Mouse (Mus musculus) limb, embryonic 10.5 days (tissue): ENCODE data around the gene Mapkapk5. TPM values are rescaled to one million over a fixed set of nuclear protein-coding genes. Genes with fewer than 3 reads are reported as not detected.
"Not testable (repeated sequence)": the region's sequence is repeated elsewhere in the genome, so short reads cannot be mapped to it uniquely, and the experiment has no call there.

Experiments used
- DNase-seq: peaks from one replicate; pipeline ENCODE4 v3.0.0-alpha.2; 2017; ENCODE audit warnings: low spot score
- H3K27ac ChIP-seq: fragments of 300-500 bp; sonication (generic); 2 replicates; pipeline ENCODE4 v1.5.1; 2016; ENCODE audit warnings: mild to moderate bottlenecking
- H3K27me3 ChIP-seq: fragments of 300-500 bp; sonication (generic); 2 replicates; pipeline ENCODE4 v1.6.1; 2016; ENCODE audit warnings: low read depth, mild to moderate bottlenecking; ENCODE audit not compliant: poor library complexity, severe bottlenecking
- H3K36me3 ChIP-seq: fragments of 300-500 bp; sonication (generic); 2 replicates; pipeline ENCODE4 v1.6.1; 2016; ENCODE audit warnings: mild to moderate bottlenecking, moderate library complexity
- H3K4me1 ChIP-seq: fragments of 300-500 bp; sonication (generic); 2 replicates; pipeline ENCODE4 v1.6.1; 2016
- H3K4me3 ChIP-seq: fragments of 300-500 bp; sonication (generic); 2 replicates; pipeline ENCODE4 v1.5.1; 2016; ENCODE audit warnings: mild to moderate bottlenecking, moderate library complexity
- H3K9me3 ChIP-seq: fragments of 300-500 bp; sonication (generic); replicated peaks from 2 replicates; pipeline ENCODE4 v1.6.1; 2016; ENCODE audit warnings: mild to moderate bottlenecking
- whole genome bisulfite sequencing: fragments of 180-500 bp; shearing (Covaris S2); methylation state at CpG from one replicate; pipeline ENCODE4 v1.1.7; 2016; 5-methylcytosine and 5-hydroxymethylcytosine counted together
- polyA plus RNA-seq: library from polyadenylated mRNA; unstranded; fragments of >200 nt; fragmentation: Nextera tagmentation; extraction: Ambion mirVana; gene quantifications from 2 replicates; pipeline ENCODE4 v1.2.1, GENCODE M21; 2016

Gene Mapkapk5
- polyA plus RNA-seq, 1 experiment from 2014 or later: 60.3 TPM

GRCm38 (mm10) chr5:121544910-121545792 is 554 bp downstream of the Mapkapk5 start, which contains the start of the genes Adam1a and Gm42878:
Adam1a (minus strand) TSS chr5:121545482.
Gm42878 (minus strand) TSS chr5:121545482.
- Histone ChIP-seq H3K9me3 (no peaks in the 10 kb centered on the region), H3K4me1 (peaks cover 22% of the 10 kb centered on the region), H3K27me3 (no peaks in the 10 kb centered on the region), H3K27ac (peak within 1 kb of the TSS; percentile 99), H3K36me3 (peaks cover 9% of the 10 kb centered on the region), H3K4me3 (peak within 1 kb of the TSS; percentile 90)
- peak; percentile 68 for DNase-seq
- under 1% methylated on average over 91 of the region's 97 CpGs for WGBS

- Histone ChIP-seq H3K4me3 (no peak overlapping the region), H3K9me3 (no peaks in the 10 kb centered on the region), H3K27ac (no peak overlapping the region), H3K27me3 (no peaks in the 10 kb centered on the region), H3K4me1 (peaks cover 22% of the 10 kb centered on the region), H3K36me3 (peaks cover 27% of the 10 kb centered on the region)
- DNase-seq: no peak
- WGBS: 82% methylated on average over 3 of the region's 3 CpGs
These were observed 2.3 kb downstream of the Mapkapk5 start for GRCm38 (mm10) chr5:121543370-121543769.

GRCm38 (mm10) chr5:121541235-121541634 is 4.5 kb downstream of the Mapkapk5 start:
- Histone ChIP-seq H3K27me3 (no peaks in the 10 kb centered on the region), H3K9me3 (no peaks in the 10 kb centered on the region), H3K4me1 (peaks cover 17% of the 10 kb centered on the region), H3K4me3 (no peak overlapping the region), H3K27ac (no peak overlapping the region), H3K36me3 (peaks cover 48% of the 10 kb centered on the region)
- DNase-seq: no peak
- WGBS: 92% methylated on average over 7 of the region's 7 CpGs

GRCm38 (mm10) chr5:121540066-121540465 is 5.6 kb downstream of the Mapkapk5 start:
- 95% methylated on average over 5 of the region's 5 CpGs for WGBS
- H3K9me3 ChIP-seq: no peaks in the 10 kb centered on the region
- no peak overlapping the region for H3K27ac ChIP-seq
- no peak overlapping the region for H3K4me3 ChIP-seq
- H3K36me3 ChIP-seq: peaks cover 57% of the 10 kb centered on the region
- H3K4me1 ChIP-seq: peaks cover 13% of the 10 kb centered on the region
- no peak for DNase-seq
- no peaks in the 10 kb centered on the region for H3K27me3 ChIP-seq

GRCm38 (mm10) chr5:121537588-121537987 is 8.1 kb downstream of the Mapkapk5 start:
- DNase-seq: no peak
- Histone ChIP-seq H3K27ac (no peak overlapping the region), H3K9me3 (no peaks in the 10 kb centered on the region), H3K4me3 (no peak overlapping the region), H3K4me1 (no peaks in the 10 kb centered on the region), H3K27me3 (no peaks in the 10 kb centered on the region), H3K36me3 (peaks cover 80% of the 10 kb centered on the region)
- 86% methylated on average over 2 of the region's 2 CpGs for WGBS

- DNase-seq: no peak
- no peaks in the 10 kb centered on the region for H3K27me3 ChIP-seq
- no peak overlapping the region for H3K27ac ChIP-seq
- H3K4me3 ChIP-seq: no peak overlapping the region
- 86% methylated on average over 7 of the region's 7 CpGs for WGBS
- H3K4me1 ChIP-seq: no peaks in the 10 kb centered on the region
- peaks cover 85% of the 10 kb centered on the region for H3K36me3 ChIP-seq
- no peaks in the 10 kb centered on the region for H3K9me3 ChIP-seq
These were observed 8.7 kb downstream of the Mapkapk5 start for GRCm38 (mm10) chr5:121536921-121537555.

GRCm38 (mm10) chr5:121535116-121535515 is 10.6 kb downstream of the Mapkapk5 start:
- no peak for DNase-seq
- Histone ChIP-seq H3K27ac (no peak overlapping the region), H3K4me3 (no peak overlapping the region), H3K36me3 (peaks cover 96% of the 10 kb centered on the region), H3K27me3 (no peaks in the 10 kb centered on the region), H3K9me3 (no peaks in the 10 kb centered on the region), H3K4me1 (no peaks in the 10 kb centered on the region)
- 96% methylated on average over 3 of the region's 3 CpGs for WGBS

GRCm38 (mm10) chr5:121534521-121534920 is 11.2 kb downstream of the Mapkapk5 start:
- Histone ChIP-seq H3K9me3 (no peaks in the 10 kb centered on the region), H3K27ac (no peak overlapping the region), H3K36me3 (peaks cover 96% of the 10 kb centered on the region), H3K4me1 (no peaks in the 10 kb centered on the region), H3K27me3 (no peaks in the 10 kb centered on the region), H3K4me3 (no peak overlapping the region)
- peak; percentile 39 for DNase-seq
- 92% methylated on average over 5 of the region's 5 CpGs for WGBS

GRCm38 (mm10) chr5:121526961-121527360 is 18.7 kb downstream of the Mapkapk5 start:
- 71% methylated on average over 8 of the region's 8 CpGs for WGBS
- peaks cover 93% of the 10 kb centered on the region for H3K36me3 ChIP-seq
- H3K9me3 ChIP-seq: no peaks in the 10 kb centered on the region
- no peaks in the 10 kb centered on the region for H3K27me3 ChIP-seq
- H3K4me3 ChIP-seq: no peak overlapping the region
- H3K27ac ChIP-seq: no peak overlapping the region
- H3K4me1 ChIP-seq: no peaks in the 10 kb centered on the region
- no peak for DNase-seq

GRCm38 (mm10) chr5:121526526-121526925 is 19.2 kb downstream of the Mapkapk5 start:
- Histone ChIP-seq H3K27me3 (no peaks in the 10 kb centered on the region), H3K4me1 (no peaks in the 10 kb centered on the region), H3K9me3 (no peaks in the 10 kb centered on the region), H3K36me3 (peaks cover 93% of the 10 kb centered on the region), H3K27ac (no peak overlapping the region), H3K4me3 (no peak overlapping the region)
- 86% methylated on average over 7 of the region's 7 CpGs for WGBS
- DNase-seq: no peak

- H3K4me1 ChIP-seq: no peaks in the 10 kb centered on the region
- H3K4me3 ChIP-seq: no peak overlapping the region
- no peaks in the 10 kb centered on the region for H3K9me3 ChIP-seq
- WGBS: 87% methylated on average over 14 of the region's 14 CpGs
- H3K27ac ChIP-seq: no peak overlapping the region
- no peaks in the 10 kb centered on the region for H3K27me3 ChIP-seq
- peaks cover 93% of the 10 kb centered on the region for H3K36me3 ChIP-seq
- DNase-seq: no peak
These were observed 19.8 kb downstream of the Mapkapk5 start for GRCm38 (mm10) chr5:121525774-121526450.

- peaks cover 69% of the 10 kb centered on the region for H3K36me3 ChIP-seq
These were observed 25.9 kb downstream of the Mapkapk5 start for GRCm38 (mm10) chr5:121519758-121520157.

GRCm38 (mm10) chr5:121518983-121519382 is 26.7 kb downstream of the Mapkapk5 start:
- Histone ChIP-seq H3K4me3 (no peak overlapping the region), H3K36me3 (peaks cover 61% of the 10 kb centered on the region), H3K9me3 (no peaks in the 10 kb centered on the region), H3K27me3 (no peaks in the 10 kb centered on the region), H3K27ac (no peak overlapping the region), H3K4me1 (no peaks in the 10 kb centered on the region)
- WGBS: 93% methylated on average over 9 of the region's 9 CpGs
- no peak for DNase-seq

More at GRCm38 (mm10) chr5:121519758-121520157, 25.9 kb downstream of the Mapkapk5 start:
- not testable (repeated sequence) for H3K27ac ChIP-seq, DNase-seq, H3K4me1 ChIP-seq, H3K27me3 ChIP-seq, H3K9me3 ChIP-seq, H3K4me3 ChIP-seq
- WGBS: 95% methylated on average over 11 of the region's 17 CpGs
